Mouse (Mus musculus) forebrain, embryonic 16.5 days (tissue): ENCODE results near the gene Wasf3. TPM values are rescaled to one million over a fixed set of nuclear protein-coding genes. Genes with fewer than 3 reads are reported as not detected.
A peak's percentile ranks its signal among the peaks of the same experiment; 100 is the strongest.
"Not testable (repeated sequence)": the region's sequence is repeated elsewhere in the genome, so short reads cannot be mapped to it uniquely, and the experiment has no call there.

Source experiments
- ATAC-seq: fragments of 200-750 bp; cut with Nextera tagmentation; 2 replicates; pipeline ENCODE4 v1.8.0; 2017; ENCODE audit warnings: mild to moderate bottlenecking, moderate library complexity
- H3K27ac ChIP-seq: fragments of 300-500 bp; sonication (generic); 2 replicates; pipeline ENCODE4 v1.5.1; 2014; ENCODE audit warnings: low read length, control low read depth
- H3K27me3 ChIP-seq: fragments of 300-500 bp; sonication (generic); replicated peaks from 2 replicates; pipeline ENCODE4 v1.6.1; 2014; ENCODE audit warnings: low read length; ENCODE audit not compliant: control insufficient read depth, insufficient read depth
- H3K36me3 ChIP-seq: fragments of 300-500 bp; sonication (generic); 2 replicates; pipeline ENCODE4 v1.6.1; 2014; ENCODE audit not compliant: control insufficient read depth, insufficient read depth
- H3K4me1 ChIP-seq: fragments of 300-500 bp; sonication (generic); replicated peaks from 2 replicates; pipeline ENCODE4 v1.6.1; 2014; ENCODE audit warnings: low read length; ENCODE audit not compliant: control insufficient read depth, insufficient read depth
- H3K4me2 ChIP-seq: fragments of 300-500 bp; sonication (generic); 2 replicates; pipeline ENCODE4 v1.6.1; 2014; ENCODE audit warnings: mild to moderate bottlenecking, low read length, control low read depth
- H3K4me3 ChIP-seq: fragments of 300-500 bp; sonication (generic); replicated peaks from 2 replicates; pipeline ENCODE4 v1.5.1; 2014; ENCODE audit warnings: mild to moderate bottlenecking, low read length, control low read depth
- H3K9ac ChIP-seq: fragments of 300-500 bp; sonication (generic); replicated peaks from 2 replicates; pipeline ENCODE4 v1.6.1; 2014; ENCODE audit warnings: low read depth, low read length, control low read depth
- H3K9me3 ChIP-seq: fragments of 300-500 bp; sonication (generic); 2 replicates; pipeline ENCODE4 v1.6.1; 2016; ENCODE audit warnings: low read length; ENCODE audit not compliant: control insufficient read depth
- WGBS: fragments of 180-500 bp; shearing (Covaris S2); extraction: QIAGEN DNeasy Blood & Tissue Kit; methylation state at CpG from one replicate; pipeline ENCODE4 v1.1.7; 2014; 5-methylcytosine and 5-hydroxymethylcytosine counted together
- polyA plus RNA-seq: library from polyadenylated mRNA; unstranded; fragments of >200 nt; fragmentation: Nextera tagmentation; extraction: Ambion mirVana; gene quantifications from 2 replicates; pipeline ENCODE4 v1.2.1, GENCODE M21; 2015

The Wasf3 gene
- polyA plus RNA-seq, 1 experiment from 2014 or later, result 15.1 TPM

DNA sequence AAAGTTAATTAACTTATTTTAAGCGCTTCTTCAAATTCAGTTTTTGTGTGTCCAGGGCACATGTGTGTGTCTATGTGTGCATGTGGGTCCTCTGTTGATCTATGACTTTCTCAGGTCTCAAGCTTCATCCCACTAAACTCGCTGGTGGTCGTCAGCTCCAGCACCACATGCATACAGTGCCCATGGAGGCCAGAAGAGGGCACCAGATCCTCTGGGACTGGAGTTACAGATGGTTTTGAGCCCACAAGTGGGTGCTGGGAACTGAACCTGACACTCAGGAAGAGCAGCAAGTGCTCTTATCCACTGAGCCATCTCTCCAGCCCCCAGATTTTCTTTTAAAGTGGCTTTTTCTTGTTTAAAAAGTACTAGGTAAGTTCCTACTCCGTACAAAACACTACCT, 2.1 kb downstream of the Wasf3 start:
- Histone ChIP-seq H3K27me3 (no peaks in the 10 kb centered on the region), H3K36me3 (no peaks in the 10 kb centered on the region), H3K9me3 (peaks cover 4% of the 10 kb centered on the region), H3K4me3 (no peak overlapping the region), H3K4me2 (no peak overlapping the region), H3K27ac (no peak overlapping the region), H3K9ac (no peak overlapping the region), H3K4me1 (peaks cover 7% of the 10 kb centered on the region)
- 95% methylated on average over 4 of the region's 4 CpGs for WGBS
- ATAC-seq, result no peak

- Histone ChIP-seq H3K36me3 (no peaks in the 10 kb centered on the region), H3K4me3 (no peak overlapping the region), H3K4me1 (no peaks in the 10 kb centered on the region), H3K9ac (no peak overlapping the region), H3K4me2 (no peak overlapping the region), H3K27me3 (no peaks in the 10 kb centered on the region), H3K9me3 (peaks cover 8% of the 10 kb centered on the region; the same call in 1 of the 2 replicates), H3K27ac (no peak overlapping the region)
- no peak for ATAC-seq
- WGBS, result 95% methylated on average over 7 of the region's 7 CpGs
These were observed 9.8 kb downstream of the Wasf3 start for GRCm38 (mm10) chr5:146394563-146394962.

- no peak overlapping the region for H3K27ac ChIP-seq
- H3K27me3 ChIP-seq, result no peaks in the 10 kb centered on the region
- 83% methylated on average over 5 of the region's 5 CpGs for WGBS
- no peak overlapping the region for H3K9ac ChIP-seq
- peaks cover 3% of the 10 kb centered on the region; the same call in 1 of the 2 replicates for H3K4me1 ChIP-seq
- ATAC-seq, result no peak
- H3K4me3 ChIP-seq, result no peak overlapping the region
- no peaks in the 10 kb centered on the region for H3K36me3 ChIP-seq
- H3K4me2 ChIP-seq, result no peak overlapping the region
- H3K9me3 ChIP-seq, result peaks cover 8% of the 10 kb centered on the region; the same call in 1 of the 2 replicates
These were observed 12.5 kb downstream of the Wasf3 start for GRCm38 (mm10) chr5:146397253-146397652.

GRCm38 (mm10) chr5:146398386-146399115, 13.8 kb downstream of the Wasf3 start:
- WGBS, result 96% methylated on average over 7 of the region's 7 CpGs

DNA sequence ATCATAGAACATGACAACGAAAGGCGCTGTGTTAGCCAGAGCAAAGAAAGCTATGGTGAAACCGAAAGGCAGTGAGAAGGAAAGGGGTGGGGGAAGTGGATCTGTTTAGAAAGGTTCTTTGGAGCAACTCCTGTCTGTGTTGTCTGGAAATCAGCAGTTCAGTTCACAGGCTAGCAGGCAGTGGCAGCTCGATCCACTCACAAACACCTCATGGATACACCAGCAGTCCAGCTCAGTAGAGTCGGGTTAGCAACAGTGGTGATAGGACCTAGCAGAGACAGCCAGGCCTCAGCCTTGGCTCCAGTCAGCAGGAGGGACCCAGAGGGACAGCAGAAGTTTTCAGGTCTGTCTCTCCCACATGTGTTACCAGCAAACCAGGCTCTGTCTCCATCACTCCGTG, 16.2 kb downstream of the Wasf3 start:
- H3K4me1 ChIP-seq, result not testable (repeated sequence)
- WGBS, result 96% methylated on average over 6 of the region's 6 CpGs

More at GRCm38 (mm10) chr5:146398386-146399115, 13.8 kb downstream of the Wasf3 start:
- H3K27me3 ChIP-seq, result no peaks in the 10 kb centered on the region
- no peak overlapping the region for H3K27ac ChIP-seq
- no peak overlapping the region for H3K4me2 ChIP-seq
- H3K36me3 ChIP-seq, result no peaks in the 10 kb centered on the region
- H3K9me3 ChIP-seq, result peaks cover 8% of the 10 kb centered on the region; the same call in 1 of the 2 replicates
- H3K4me3 ChIP-seq, result no peak overlapping the region
- no peak for ATAC-seq
- no peak overlapping the region for H3K9ac ChIP-seq
- H3K4me1 ChIP-seq, result peaks cover 5% of the 10 kb centered on the region; the same call in 1 of the 2 replicates

DNA sequence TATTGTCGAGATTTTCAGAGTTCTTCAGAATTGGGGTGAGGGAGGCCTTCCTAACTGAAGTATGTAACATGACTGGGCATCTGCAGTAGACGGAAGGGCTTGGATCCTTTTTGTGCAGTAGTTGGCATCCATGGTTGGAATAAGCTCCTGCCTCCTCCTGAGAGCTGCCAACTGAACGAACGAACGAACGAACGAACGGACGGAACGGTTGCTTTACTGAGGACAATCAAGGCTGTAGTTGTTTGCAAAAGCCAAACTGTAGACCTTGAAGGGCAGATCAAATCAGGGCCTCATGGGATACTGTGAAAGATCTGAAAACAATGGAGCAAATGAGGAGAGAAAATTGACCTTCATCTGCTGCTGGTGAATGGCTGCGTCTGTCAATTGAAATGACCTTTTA, 17.5 kb downstream of the Wasf3 start:
- Histone ChIP-seq H3K36me3 (no peaks in the 10 kb centered on the region), H3K4me1 (peaks cover 5% of the 10 kb centered on the region; the same call in 1 of the 2 replicates), H3K27me3 (no peaks in the 10 kb centered on the region), H3K9me3 (no peaks in the 10 kb centered on the region), H3K4me3 (no peak overlapping the region), H3K4me2 (peak overlapping the region; percentile 30; the same call in 1 of the 2 replicates), H3K27ac (no peak overlapping the region), H3K9ac (no peak overlapping the region)
- WGBS, result 22% methylated on average over 11 of the region's 11 CpGs
- ATAC-seq, result peak; percentile 62; the same call in 1 of the 2 replicates

More for the DNA sequence above, 16.2 kb downstream of the Wasf3 start:
- not testable (repeated sequence) for H3K36me3 ChIP-seq, H3K27me3 ChIP-seq, H3K9ac ChIP-seq, H3K4me2 ChIP-seq, H3K27ac ChIP-seq, H3K4me3 ChIP-seq, ATAC-seq, H3K9me3 ChIP-seq

DNA sequence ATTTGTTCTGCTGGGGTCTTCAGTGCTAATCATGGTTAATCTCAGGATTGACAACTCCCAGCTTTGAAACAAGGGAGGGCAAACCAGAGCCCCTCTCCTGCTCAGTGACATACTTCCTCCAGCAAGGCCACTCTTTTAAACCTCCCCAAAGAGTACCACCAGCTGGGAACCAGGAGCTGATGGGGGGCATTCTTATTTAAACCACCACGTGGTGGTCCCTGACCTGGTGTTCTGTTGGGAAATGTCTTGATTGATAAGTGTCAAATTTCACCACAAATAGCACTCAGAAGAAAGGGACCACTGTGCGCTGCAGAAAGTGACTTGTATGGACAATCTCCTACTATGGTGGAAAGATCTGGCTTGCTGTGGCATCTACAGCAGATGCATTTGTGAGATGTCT, 19.1 kb downstream of the Wasf3 start:
- Histone ChIP-seq H3K4me1 (peaks cover 5% of the 10 kb centered on the region; the same call in 1 of the 2 replicates), H3K4me3 (no peak overlapping the region), H3K27ac (no peak overlapping the region), H3K9ac (no peak overlapping the region), H3K36me3 (no peaks in the 10 kb centered on the region), H3K9me3 (no peaks in the 10 kb centered on the region), H3K27me3 (no peaks in the 10 kb centered on the region), H3K4me2 (no peak overlapping the region)
- ATAC-seq, result no peak
- 32% methylated on average over 2 of the region's 2 CpGs for WGBS

- H3K9ac ChIP-seq, result no peak overlapping the region
- WGBS, result 97% methylated on average over 1 of the region's 1 CpGs
- no peak overlapping the region for H3K27ac ChIP-seq
- no peaks in the 10 kb centered on the region for H3K36me3 ChIP-seq
- H3K4me1 ChIP-seq, result peaks cover 8% of the 10 kb centered on the region; the same call in 1 of the 2 replicates
- no peaks in the 10 kb centered on the region for H3K27me3 ChIP-seq
- no peak overlapping the region for H3K4me3 ChIP-seq
- no peak overlapping the region for H3K4me2 ChIP-seq
- no peaks in the 10 kb centered on the region for H3K9me3 ChIP-seq
- no peak for ATAC-seq
These were observed 21.3 kb downstream of the Wasf3 start for GRCm38 (mm10) chr5:146406133-146406532.

GRCm38 (mm10) chr5:146407791-146408190, 23.0 kb downstream of the Wasf3 start:
- ATAC-seq, result no peak
- WGBS, result 51% methylated on average over 3 of the region's 3 CpGs
- no peaks in the 10 kb centered on the region for H3K27me3 ChIP-seq

More at GRCm38 (mm10) chr5:146407791-146408190, 23.0 kb downstream of the Wasf3 start:
- no peaks in the 10 kb centered on the region for H3K9me3 ChIP-seq
- no peak overlapping the region for H3K4me2 ChIP-seq
- H3K27ac ChIP-seq, result no peak overlapping the region
- H3K4me3 ChIP-seq, result no peak overlapping the region
- H3K4me1 ChIP-seq, result peaks cover 4% of the 10 kb centered on the region; the same call in 1 of the 2 replicates
- H3K9ac ChIP-seq, result no peak overlapping the region
- no peaks in the 10 kb centered on the region for H3K36me3 ChIP-seq
